Mouse (Mus musculus) kidney, postnatal 0 days (tissue): ENCODE results near the gene Acox1. TPM values are rescaled to one million over a fixed set of nuclear protein-coding genes. Genes with fewer than 3 reads are reported as not detected.

Source experiments
- ATAC-seq: fragments of 200-750 bp; cut with Nextera tagmentation; replicated peaks from 2 replicates; pipeline ENCODE4 v1.8.0; 2017; ENCODE audit warnings: low read depth, moderate number of reproducible peaks, moderate TSS enrichment, moderate library complexity; ENCODE audit not compliant: low FRiP score
- DNase-seq: peaks from one replicate; pipeline ENCODE4 v3.0.0-alpha.2; 2016; ENCODE audit warnings: low spot score
- H3K27ac ChIP-seq: fragments of 300-500 bp; sonication (generic); 2 replicates; pipeline ENCODE4 v1.5.1; 2014; ENCODE audit warnings: mild to moderate bottlenecking
- H3K27me3 ChIP-seq: fragments of 300-500 bp; sonication (generic); 2 replicates; pipeline ENCODE4 v1.6.1; 2014; ENCODE audit warnings: low read length, mixed read lengths; ENCODE audit not compliant: insufficient read depth
- H3K36me3 ChIP-seq: fragments of 300-500 bp; sonication (generic); 2 replicates; pipeline ENCODE4 v1.6.1; 2014; ENCODE audit warnings: low read length, mixed read lengths; ENCODE audit not compliant: insufficient read depth
- H3K4me1 ChIP-seq: fragments of 300-500 bp; sonication (generic); replicated peaks from 2 replicates; pipeline ENCODE4 v1.6.1; 2014; ENCODE audit warnings: antibody characterized with exemption, low read length, mixed read lengths; ENCODE audit not compliant: insufficient read depth
- H3K4me2 ChIP-seq: fragments of 300-500 bp; sonication (generic); 2 replicates; pipeline ENCODE4 v1.6.1; 2014; ENCODE audit warnings: mild to moderate bottlenecking, low read length, moderate library complexity, mixed read lengths
- H3K4me3 ChIP-seq: fragments of 300-500 bp; sonication (generic); replicated peaks from 2 replicates; pipeline ENCODE4 v1.5.1; 2014; ENCODE audit warnings: low read depth, low read length
- H3K9ac ChIP-seq: fragments of 300-500 bp; sonication (generic); 2 replicates; pipeline ENCODE4 v1.6.1; 2014; ENCODE audit warnings: low read depth, low read length
- H3K9me3 ChIP-seq: fragments of 300-500 bp; sonication (generic); replicated peaks from 2 replicates; pipeline ENCODE4 v1.6.1; 2016; ENCODE audit warnings: low read length, inconsistent platforms, mixed read lengths
- CTCF ChIP-seq: IDR thresholded peaks from 2 replicates; pipeline ENCODE4 v1.5.1; 2016; ENCODE audit warnings: antibody characterized with exemption, low read depth, mild to moderate bottlenecking, moderate library complexity
- WGBS: fragments of 180-500 bp; shearing (Covaris S2); extraction: QIAGEN DNeasy Blood & Tissue Kit; methylation state at CpG from one replicate; pipeline ENCODE4 v1.1.7; 2014; 5-methylcytosine and 5-hydroxymethylcytosine counted together
- polyA plus RNA-seq: library from polyadenylated mRNA; unstranded; fragments of >200 nt; fragmentation: Nextera tagmentation; extraction: Ambion mirVana; gene quantifications from 2 replicates; pipeline ENCODE4 v1.2.1, GENCODE M21; 2015

Gene Acox1
- polyA plus RNA-seq, 1 experiment from 2014 or later, result 55.5 TPM

- H3K4me1 ChIP-seq, result no peaks in the 10 kb centered on the region
- no peak overlapping the region for H3K27ac ChIP-seq
- no peaks in the 10 kb centered on the region for H3K9me3 ChIP-seq
- peaks cover 45% of the 10 kb centered on the region for H3K36me3 ChIP-seq
- no peaks in the 10 kb centered on the region for H3K27me3 ChIP-seq
- H3K9ac ChIP-seq, result no peak overlapping the region
- H3K4me3 ChIP-seq, result no peak overlapping the region
- no peak for DNase-seq
- ATAC-seq, result no peak
- no peak for TF ChIP-seq CTCF
- H3K4me2 ChIP-seq, result no peak overlapping the region
- WGBS, result 86% methylated on average over 20 of the region's 20 CpGs
Observed at GRCm38 (mm10) chr11:116178411-116179121, 20.3 kb downstream of the Acox1 start.

DNA sequence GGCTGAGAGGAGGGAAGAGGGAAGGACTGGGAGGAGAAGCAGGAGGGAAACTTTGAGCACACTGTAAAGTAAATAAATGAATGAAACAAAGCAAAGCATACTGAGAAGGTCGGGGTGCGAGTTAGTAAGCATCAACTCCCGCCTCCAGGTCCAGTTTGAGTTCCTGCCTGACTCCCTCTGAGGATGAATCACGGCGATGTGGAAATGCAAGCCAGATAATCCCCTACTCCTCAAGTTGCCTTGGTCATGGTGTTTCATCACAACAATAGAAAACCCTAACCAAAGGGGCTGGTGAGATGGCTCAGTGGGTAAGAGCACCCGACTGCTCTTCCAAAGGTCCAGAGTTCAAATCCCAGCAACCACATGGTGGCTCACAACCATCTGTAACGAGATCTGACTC is 22.8 kb downstream of the Acox1 start:
- H3K4me1 ChIP-seq, result no peaks in the 10 kb centered on the region
- no peak for DNase-seq
- no peak for TF ChIP-seq CTCF
- ATAC-seq, result no peak
- 71% methylated on average over 7 of the region's 7 CpGs for WGBS
- H3K4me2 ChIP-seq, result no peak overlapping the region
- H3K9me3 ChIP-seq, result no peaks in the 10 kb centered on the region
- H3K27ac ChIP-seq, result peak overlapping the region; percentile 88
- no peak overlapping the region for H3K9ac ChIP-seq
- no peak overlapping the region for H3K4me3 ChIP-seq
- peaks cover 54% of the 10 kb centered on the region for H3K36me3 ChIP-seq
- no peaks in the 10 kb centered on the region for H3K27me3 ChIP-seq

GRCm38 (mm10) chr11:116174775-116175448 is 23.9 kb downstream of the Acox1 start:
- Histone ChIP-seq H3K4me1 (no peaks in the 10 kb centered on the region), H3K4me2 (no peak overlapping the region), H3K27me3 (no peaks in the 10 kb centered on the region), H3K27ac (peak overlapping the region; percentile 88), H3K9ac (peak overlapping the region; percentile 35; the same call in 1 of the 2 replicates), H3K4me3 (no peak overlapping the region), H3K36me3 (peaks cover 47% of the 10 kb centered on the region), H3K9me3 (no peaks in the 10 kb centered on the region)
- peak; percentile 88 for ATAC-seq
- no peak for TF ChIP-seq CTCF
- DNase-seq, result peak; percentile 28
- WGBS, result 53% methylated on average over 22 of the region's 22 CpGs

GRCm38 (mm10) chr11:116171959-116172358 is 26.9 kb downstream of the Acox1 start:
- H3K9ac ChIP-seq, result no peak overlapping the region
- no peak overlapping the region for H3K4me3 ChIP-seq
- ATAC-seq, result no peak
- no peaks in the 10 kb centered on the region for H3K9me3 ChIP-seq
- no peak for DNase-seq
- H3K27me3 ChIP-seq, result no peaks in the 10 kb centered on the region
- H3K4me1 ChIP-seq, result peaks cover 2% of the 10 kb centered on the region
- H3K4me2 ChIP-seq, result no peak overlapping the region
- H3K36me3 ChIP-seq, result peaks cover 27% of the 10 kb centered on the region; the same call in 1 of the 2 replicates
- no peak for TF ChIP-seq CTCF
- peak overlapping the region; percentile 73; the same call in 1 of the 2 replicates for H3K27ac ChIP-seq
- WGBS, result 67% methylated on average over 2 of the region's 2 CpGs

- peaks cover 8% of the 10 kb centered on the region for H3K4me1 ChIP-seq
- WGBS, result 77% methylated on average over 5 of the region's 5 CpGs
- H3K36me3 ChIP-seq, result peaks cover 25% of the 10 kb centered on the region; the same call in 1 of the 2 replicates
- H3K4me2 ChIP-seq, result no peak overlapping the region
- no peak overlapping the region for H3K9ac ChIP-seq
- H3K9me3 ChIP-seq, result no peaks in the 10 kb centered on the region
- no peak for DNase-seq
- peak overlapping the region; percentile 73 for H3K27ac ChIP-seq
- TF ChIP-seq CTCF, result no peak
- no peak for ATAC-seq
- H3K4me3 ChIP-seq, result no peak overlapping the region
- H3K27me3 ChIP-seq, result no peaks in the 10 kb centered on the region
Observed at GRCm38 (mm10) chr11:116170003-116170800, 28.6 kb downstream of the Acox1 start.

- H3K9me3 ChIP-seq, result no peaks in the 10 kb centered on the region
- H3K4me2 ChIP-seq, result no peak overlapping the region
- ATAC-seq (no peak), DNase-seq (no peak)
- 82% methylated on average over 3 of the region's 3 CpGs for WGBS
- no peak overlapping the region for H3K27ac ChIP-seq
- no peak overlapping the region for H3K4me3 ChIP-seq
- no peak for TF ChIP-seq CTCF
- no peak overlapping the region for H3K9ac ChIP-seq
- peaks cover 8% of the 10 kb centered on the region for H3K4me1 ChIP-seq
- H3K27me3 ChIP-seq, result no peaks in the 10 kb centered on the region
- H3K36me3 ChIP-seq, result peaks cover 25% of the 10 kb centered on the region; the same call in 1 of the 2 replicates
Observed at GRCm38 (mm10) chr11:116169214-116169613, 29.6 kb downstream of the Acox1 start.
